Mouse (Mus musculus): Measurements from ENCODE around the gene 6030468B19Rik. TPM values are rescaled to one million over a fixed set of nuclear protein-coding genes. Genes with fewer than 3 reads are reported as not detected.

6030468B19Rik gene
- total and polyA plus RNA-seq, 2 experiments from 2014 or later: not detected

GRCm38 (mm10) chr11:117776085-117776792, 21.2 kb upstream of the 6030468B19Rik start:
- no peak overlapping the region for H3K27ac ChIP-seq
- ATAC-seq: no peak
- H3K36me3 ChIP-seq (ENCODE audit: insufficient read depth, low read length): no peaks in the 10 kb centered on the region
- no peak overlapping the region for H3K4me2 ChIP-seq (ENCODE audit: low read depth, low read length)
- H3K27me3 ChIP-seq (ENCODE audit: insufficient read depth, low read length): no peaks in the 10 kb centered on the region
- 86% methylated on average over 14 of the region's 14 CpGs for WGBS
- H3K9me3 ChIP-seq (ENCODE audit: low read length): no peaks in the 10 kb centered on the region
- H3K9ac ChIP-seq (replicated peaks; ENCODE audit: low read length): no peak overlapping the region
- DNase-seq (ENCODE audit: low spot score): no peak
- H3K4me1 ChIP-seq (ENCODE audit: insufficient read depth, low read length): peaks cover 14% of the 10 kb centered on the region
- H3K4me3 ChIP-seq (ENCODE audit: low read length): no peak overlapping the region
- no peak for TF ChIP-seq CTCF (IDR thresholded peaks at IDR 0.05; ENCODE audit: low read depth)

- no peak for DNase-seq (ENCODE audit: low spot score)
- no peak for TF ChIP-seq CTCF (IDR thresholded peaks at IDR 0.05; ENCODE audit: low read depth)
- no peaks in the 10 kb centered on the region for H3K36me3 ChIP-seq (ENCODE audit: insufficient read depth, low read length)
- no peak for ATAC-seq
- peaks cover 14% of the 10 kb centered on the region for H3K4me1 ChIP-seq (ENCODE audit: insufficient read depth, low read length)
- H3K4me2 ChIP-seq (ENCODE audit: low read depth, low read length): no peak overlapping the region
- H3K4me3 ChIP-seq (ENCODE audit: low read length): no peak overlapping the region
- H3K9ac ChIP-seq (replicated peaks; ENCODE audit: low read length): no peak overlapping the region
- H3K27me3 ChIP-seq (ENCODE audit: insufficient read depth, low read length): 0 out of 2 replicates have a peak, but pooled peaks cover 3% of the 10 kb centered on the region
- no peaks in the 10 kb centered on the region for H3K9me3 ChIP-seq (ENCODE audit: low read length)
- WGBS: 77% methylated on average over 5 of the region's 5 CpGs
- no peak overlapping the region for H3K27ac ChIP-seq
Observed at GRCm38 (mm10) chr11:117777111-117777510, 20.3 kb upstream of the 6030468B19Rik start.

GRCm38 (mm10) chr11:117778031-117778430, 19.4 kb upstream of the 6030468B19Rik start:
- TF ChIP-seq CTCF (IDR thresholded peaks at IDR 0.05; ENCODE audit: low read depth): no peak
- no peak overlapping the region for H3K27ac ChIP-seq
- H3K4me1 ChIP-seq (ENCODE audit: insufficient read depth, low read length): peaks cover 15% of the 10 kb centered on the region
- WGBS: 98% methylated on average over 11 of the region's 11 CpGs
- peaks cover 4% of the 10 kb centered on the region; the same call in 1 of the 2 replicates for H3K27me3 ChIP-seq (ENCODE audit: insufficient read depth, low read length)
- H3K4me3 ChIP-seq (ENCODE audit: low read length): no peak overlapping the region
- H3K36me3 ChIP-seq (ENCODE audit: insufficient read depth, low read length): no peaks in the 10 kb centered on the region
- ATAC-seq (no peak), DNase-seq (ENCODE audit: low spot score) (no peak)
- no peak overlapping the region for H3K4me2 ChIP-seq (ENCODE audit: low read depth, low read length)
- no peaks in the 10 kb centered on the region for H3K9me3 ChIP-seq (ENCODE audit: low read length)
- H3K9ac ChIP-seq (replicated peaks; ENCODE audit: low read length): no peak overlapping the region

GRCm38 (mm10) chr11:117778851-117779433, 18.5 kb upstream of the 6030468B19Rik start:
- TF ChIP-seq CTCF (IDR thresholded peaks at IDR 0.05; ENCODE audit: low read depth): no peak
- Histone ChIP-seq H3K9ac (replicated peaks; ENCODE audit: low read length) (no peak overlapping the region), H3K27ac (peak overlapping the region; percentile 74), H3K4me1 (ENCODE audit: insufficient read depth, low read length) (peaks cover 18% of the 10 kb centered on the region), H3K36me3 (ENCODE audit: insufficient read depth, low read length) (no peaks in the 10 kb centered on the region), H3K4me3 (ENCODE audit: low read length) (no peak overlapping the region), H3K9me3 (ENCODE audit: low read length) (no peaks in the 10 kb centered on the region), H3K27me3 (ENCODE audit: insufficient read depth, low read length) (peaks cover 4% of the 10 kb centered on the region; the same call in 1 of the 2 replicates), H3K4me2 (ENCODE audit: low read depth, low read length) (peak overlapping the region; percentile 53; the same call in 1 of the 2 replicates)
- no peak for DNase-seq (ENCODE audit: low spot score)
- ATAC-seq: no peak
- WGBS: 66% methylated on average over 12 of the region's 12 CpGs

GRCm38 (mm10) chr11:117779434-117780198, 17.8 kb upstream of the 6030468B19Rik start:
- ATAC-seq (peak; percentile 69), DNase-seq (ENCODE audit: low spot score) (peak; percentile 70)
- peak overlapping the region; percentile 74 for H3K27ac ChIP-seq
- H3K4me2 ChIP-seq (ENCODE audit: low read depth, low read length): peak overlapping the region; percentile 53
- no peaks in the 10 kb centered on the region for H3K9me3 ChIP-seq (ENCODE audit: low read length)
- peak overlapping the region; percentile 45 for H3K9ac ChIP-seq (replicated peaks; ENCODE audit: low read length)
- peak overlapping the region; percentile 27 for H3K4me3 ChIP-seq (ENCODE audit: low read length)
- WGBS: 8% methylated on average over 38 of the region's 38 CpGs
- H3K4me1 ChIP-seq (ENCODE audit: insufficient read depth, low read length): peaks cover 18% of the 10 kb centered on the region
- no peak for TF ChIP-seq CTCF (IDR thresholded peaks at IDR 0.05; ENCODE audit: low read depth)
- H3K36me3 ChIP-seq (ENCODE audit: insufficient read depth, low read length): no peaks in the 10 kb centered on the region
- H3K27me3 ChIP-seq (ENCODE audit: insufficient read depth, low read length): peaks cover 4% of the 10 kb centered on the region; the same call in 1 of the 2 replicates

- no peak for ATAC-seq
- peak overlapping the region; percentile 45; the same call in 1 of the 2 replicates for H3K9ac ChIP-seq (replicated peaks; ENCODE audit: low read length)
- H3K9me3 ChIP-seq (ENCODE audit: low read length): no peaks in the 10 kb centered on the region
- H3K36me3 ChIP-seq (ENCODE audit: insufficient read depth, low read length): no peaks in the 10 kb centered on the region
- H3K4me1 ChIP-seq (ENCODE audit: insufficient read depth, low read length): peaks cover 18% of the 10 kb centered on the region
- DNase-seq (ENCODE audit: low spot score): no peak
- peaks cover 4% of the 10 kb centered on the region; the same call in 1 of the 2 replicates for H3K27me3 ChIP-seq (ENCODE audit: insufficient read depth, low read length)
- peak overlapping the region; percentile 74 for H3K27ac ChIP-seq
- H3K4me2 ChIP-seq (ENCODE audit: low read depth, low read length): peak overlapping the region; percentile 53
- peak overlapping the region; percentile 27 for H3K4me3 ChIP-seq (ENCODE audit: low read length)
- no peak for TF ChIP-seq CTCF (IDR thresholded peaks at IDR 0.05; ENCODE audit: low read depth)
- 5% methylated on average over 17 of the region's 17 CpGs for WGBS
Observed at GRCm38 (mm10) chr11:117780199-117780515, 17.3 kb upstream of the 6030468B19Rik start.

Data from hindbrain, postnatal 0 days (tissue).